Mouse (Mus musculus) E14TG2a.4 (cell line): ENCODE data around the gene Ak8.

ENCODE experiments used
- CTCF ChIP-seq: conservative IDR thresholded peaks from 2 replicates; pipeline ENCODE4 v1.5.1; 2014; ENCODE audit warnings: low read length
- NANOG ChIP-seq: IDR thresholded peaks from 2 replicates; pipeline ENCODE4 v1.6.1; 2014; ENCODE audit warnings: borderline replicate concordance, low read length, mixed read lengths
- POU5F1 ChIP-seq: IDR thresholded peaks from 2 replicates; pipeline ENCODE4 v1.6.1; 2014; ENCODE audit warnings: low read length, borderline replicate concordance

DNA sequence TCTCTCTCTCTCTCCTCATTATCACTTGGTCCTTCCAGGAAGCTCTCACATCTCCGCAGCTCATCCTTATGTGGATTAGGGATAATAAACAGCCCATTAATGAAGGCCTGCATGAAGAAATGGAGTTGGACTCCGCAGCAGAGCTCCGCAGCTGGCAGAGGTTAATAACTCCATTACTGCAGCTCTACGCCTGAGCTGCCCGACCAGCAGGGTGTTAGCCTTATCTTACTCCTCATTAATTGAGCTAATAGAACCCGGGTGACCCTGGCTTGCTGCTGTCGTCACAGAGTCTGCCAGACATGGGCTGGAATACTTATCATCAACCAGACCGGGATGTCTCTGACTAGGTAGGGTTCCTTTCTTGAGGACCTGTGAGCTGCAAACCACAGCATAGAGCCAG, 74.1 kb downstream of the Ak8 start:
- TF ChIP-seq CTCF: no peak
- no peak for TF ChIP-seq NANOG
- no peak for TF ChIP-seq POU5F1
